ENCODE assay signal across 8 mouse cellular contexts in the genomic region with DNA sequence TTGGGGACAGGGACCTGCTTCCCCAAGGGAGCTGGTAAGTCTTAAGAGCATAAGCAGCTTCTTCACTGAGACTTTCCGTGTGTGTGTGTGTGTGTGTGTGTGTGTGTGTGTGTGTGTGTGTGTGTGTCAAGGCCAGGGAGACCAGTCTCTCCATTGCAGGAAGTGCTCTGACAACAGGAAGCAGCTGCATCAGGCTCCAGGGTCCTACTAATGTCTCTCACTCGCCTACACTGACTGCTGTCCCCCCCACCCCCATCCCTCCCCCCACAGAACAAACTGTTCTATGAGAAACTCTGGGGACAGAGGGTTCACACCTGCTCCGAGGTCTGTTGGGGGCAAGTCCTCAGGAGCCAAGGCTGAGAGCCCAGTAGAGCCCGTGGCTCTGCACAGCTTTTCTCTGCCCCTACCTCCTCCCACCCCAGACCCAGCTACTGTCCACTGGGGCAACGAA. TPM values are rescaled to one million over a fixed set of nuclear protein-coding genes. Genes with fewer than 3 reads are reported as not detected.
DNase-seq lines count a peak whose midpoint lies in the region; ATAC-seq and TF ChIP-seq lines count a peak whose summit lies in the region.

No protein-coding gene starts in this region.

- no peaks in the 10 kb centered on the region for H3K27me3 ChIP-seq in kidney, adult 2 months (replicated peaks; ENCODE audit: control insufficient read depth, insufficient read depth, low read length)
- no peaks in the 10 kb centered on the region for H3K27me3 ChIP-seq in lung, postnatal 0 days (replicated peaks; ENCODE audit: insufficient read depth, low read length)

- H3K9me3 ChIP-seq in lung, postnatal 0 days (ENCODE audit: low read length) = no peaks in the 10 kb centered on the region

- H3K9ac ChIP-seq in lung, postnatal 0 days (replicated peaks; ENCODE audit: low read depth) = no peak overlapping the region

- 56% methylated on average over 5 of the region's 5 CpGs for WGBS in kidney, adult 2 months
- WGBS in lung, postnatal 0 days = 13% methylated on average over 5 of the region's 5 CpGs

- no peak overlapping the region for H3K4me3 ChIP-seq in layer of hippocampus, adult 2 months
- H3K4me3 ChIP-seq in kidney, adult 2 months (ENCODE audit: insufficient read depth, low read depth, low read length) = no peak overlapping the region
- no peak overlapping the region for H3K4me3 ChIP-seq in lung, postnatal 0 days (ENCODE audit: low read depth, low read length)

- H3K36me3 ChIP-seq in kidney, adult 2 months (ENCODE audit: control insufficient read depth, insufficient read depth, low read length) = no peaks in the 10 kb centered on the region
- H3K36me3 ChIP-seq in lung, postnatal 0 days (ENCODE audit: insufficient read depth, low read length) = no peaks in the 10 kb centered on the region

- TF ChIP-seq POLR2A in kidney, adult 2 months (IDR thresholded peaks at IDR 0.05; ENCODE audit: low read depth, low read length) = no peak

- peaks cover 9% of the 10 kb centered on the region; the same call in 1 of the 2 replicates for H3K4me1 ChIP-seq in kidney, adult 2 months (ENCODE audit: control insufficient read depth, insufficient read depth, low read length)
- peaks cover 20% of the 10 kb centered on the region; the same call in 1 of the 2 replicates for H3K4me1 ChIP-seq in lung, postnatal 0 days (ENCODE audit: insufficient read depth, low read depth, low read length)

- 0 out of 2 replicates have a peak overlapping the region, but pooled peaks have one; percentile 28 for H3K27ac ChIP-seq in layer of hippocampus, adult 2 months
- H3K27ac ChIP-seq in kidney, adult 2 months (ENCODE audit: insufficient read depth, low read depth, low read length) = peak overlapping the region; percentile 8
- H3K27ac ChIP-seq in lung, postnatal 0 days (ENCODE audit: low read length) = peak overlapping the region; percentile 80

- no peak for TF ChIP-seq CTCF in layer of hippocampus, adult 2 months (conservative IDR thresholded peaks at IDR 0.05)
- no peak for TF ChIP-seq CTCF in kidney, adult 2 months (conservative IDR thresholded peaks at IDR 0.05; ENCODE audit: insufficient read depth, insufficient read length, low read depth, low read length)
- no peak for TF ChIP-seq CTCF in lung, postnatal 0 days (IDR thresholded peaks at IDR 0.05)

- ATAC-seq in lung, postnatal 0 days = peak; percentile 56

- H3K4me2 ChIP-seq in lung, postnatal 0 days (replicated peaks; ENCODE audit: low read depth, low read length) = no peak overlapping the region

- TF ChIP-seq EP300 in lung, postnatal 0 days (IDR thresholded peaks at IDR 0.05) = 0 out of 2 replicates have a peak, but pooled peaks have one; percentile 26

- no peak for DNase-seq in layer of hippocampus, adult 2 months (ENCODE audit: low spot score in 2 of 2)
- no peak for DNase-seq in layer of hippocampus, postnatal 10 days (ENCODE audit: low spot score in 2 of 2)
- peak; percentile 44 to 68 for DNase-seq in adrenal gland, postnatal 36 days
- DNase-seq in kidney, adult 2 months = peak; percentile 72
- DNase-seq in lung, postnatal 0 days (ENCODE audit: low spot score) = peak; percentile 61
- peak; percentile 80 for DNase-seq in thymus, postnatal 25 days
- no peak for DNase-seq in right cerebral cortex, adult 2 months (ENCODE audit: low spot score in 2 of 2)
- no peak for DNase-seq in cerebellum, postnatal 36 days

RNA-seq across cellular contexts. Expression of gene Srp14, which starts 11.8 kb away (rescaled TPM):
- 100 to 1,000 TPM; 181 TPM for total RNA-seq in layer of hippocampus, adult 2 months (2021)
- 100 to 1,000 TPM; 171 to 194 TPM for total RNA-seq in layer of hippocampus, postnatal 10 days (2021)
- 100 to 1,000 TPM; 210 to 233 TPM for total RNA-seq in adrenal gland, postnatal 36 days (2021)
- 50.9 and 77.2 TPM in 2 replicates for polyA plus RNA-seq in kidney, adult 2 months (2012; rRNA removed)
- 275 and 277 TPM in 2 replicates for polyA plus RNA-seq in lung, postnatal 0 days (2015; fragmentation: Nextera tagmentation; extraction: Ambion mirVana)

RNA-seq across cellular contexts. Expression of gene Bmf, which starts 58.2 kb away (rescaled TPM):
- 1 to 10 TPM; 1.9 to 2.8 TPM for total RNA-seq in layer of hippocampus, adult 2 months (2021)
- 1 to 10 TPM; 2.3 to 4.5 TPM for total RNA-seq in layer of hippocampus, postnatal 10 days (2021)
- 10 to 100 TPM; 10.9 to 14.1 TPM for total RNA-seq in adrenal gland, postnatal 36 days (2021)
- 9.1 and 10.5 TPM in 2 replicates for polyA plus RNA-seq in kidney, adult 2 months (2012; rRNA removed)
- 7.3 and 9.8 TPM in 2 replicates for polyA plus RNA-seq in lung, postnatal 0 days (2015; fragmentation: Nextera tagmentation; extraction: Ambion mirVana)

Comparison
In these comparisons a context has a peak if more than half of its experiments do, and no peak if none do; other contexts are left out.
1. DNase-seq: peak in adrenal gland, postnatal 36 days (2 of 2), kidney, adult 2 months (single experiment), lung, postnatal 0 days (single experiment) and thymus, postnatal 25 days (single experiment); none in layer of hippocampus, adult 2 months (0 of 2), layer of hippocampus, postnatal 10 days (0 of 2), right cerebral cortex, adult 2 months (0 of 2) and cerebellum, postnatal 36 days (0 of 2).
2. H3K27ac ChIP-seq: peak in every context shown above with its lines; median percentile 80 in lung, postnatal 0 days; 28 in layer of hippocampus, adult 2 months; 8 in kidney, adult 2 months.